Mouse (Mus musculus) hindbrain, embryonic 14.5 days (tissue): Measurements from ENCODE around the gene Lman2. TPM values are rescaled to one million over a fixed set of nuclear protein-coding genes. Genes with fewer than 3 reads are reported as not detected.

Source experiments
- polyA plus RNA-seq: library from polyadenylated mRNA; unstranded; fragments of >200 nt; fragmentation: Nextera tagmentation; extraction: Ambion mirVana; gene quantifications from 2 replicates; pipeline ENCODE4 v1.2.1, GENCODE M21; 2014

Lman2 gene
- polyA plus RNA-seq, 1 experiment from 2014 or later, result 44.8 TPM

Other genes starting within 250 kb of the Lman2 start
- gene Gm17617, start 229.2 kb downstream of the Lman2 start, polyA plus RNA-seq, result not detected in 2 replicates
- 0.92 and 1.7 TPM in 2 replicates for gene Fgfr4, start 210.1 kb downstream of the Lman2 start, polyA plus RNA-seq
- gene Nsd1, start 153.0 kb downstream of the Lman2 start, polyA plus RNA-seq, result 53.9 and 70.7 TPM in 2 replicates
- 347 and 348 TPM in 2 replicates for gene Prelid1, start 42.3 kb downstream of the Lman2 start, polyA plus RNA-seq
- gene Rab24, start 40.8 kb downstream of the Lman2 start, polyA plus RNA-seq, result 92.6 and 95.8 TPM in 2 replicates
- 8.4 and 8.7 TPM in 2 replicates for gene Mxd3, start 33.0 kb downstream of the Lman2 start, polyA plus RNA-seq
- gene Rgs14, start 6.9 kb upstream of the Lman2 start, polyA plus RNA-seq, result 0.40 and 0.72 TPM in 2 replicates
- 0.14 TPM in 1 of 2 replicates, not detected in the other for gene Slc34a1, start 35.4 kb upstream of the Lman2 start, polyA plus RNA-seq
- 0.81 and 1.5 TPM in 2 replicates for gene Pfn3, start 52.4 kb upstream of the Lman2 start, polyA plus RNA-seq
- gene F12, start 64.0 kb upstream of the Lman2 start, polyA plus RNA-seq, result 0.09 and 0.34 TPM in 2 replicates
- 41.9 and 42.7 TPM in 2 replicates for gene Grk6, start 82.3 kb upstream of the Lman2 start, polyA plus RNA-seq
- 6.3 and 8.9 TPM in 2 replicates for gene Prr7, start 101.5 kb upstream of the Lman2 start, polyA plus RNA-seq
- gene Dbn1, start 125.3 kb upstream of the Lman2 start, polyA plus RNA-seq, result 406 and 416 TPM in 2 replicates
- 139 and 141 TPM in 2 replicates for gene Pdlim7, start 150.9 kb upstream of the Lman2 start, polyA plus RNA-seq
- gene Dok3, start 166.5 kb upstream of the Lman2 start, polyA plus RNA-seq, result 3.8 and 5.7 TPM in 2 replicates
- 49.5 and 51.1 TPM in 2 replicates for gene Ddx41, start 173.9 kb upstream of the Lman2 start, polyA plus RNA-seq
- 41.4 and 47.4 TPM in 2 replicates for gene Fam193b, start 208.3 kb upstream of the Lman2 start, polyA plus RNA-seq
- gene Tmed9, start 210.9 kb upstream of the Lman2 start, polyA plus RNA-seq, result 45.7 and 53.6 TPM in 2 replicates
- 18.3 and 25.3 TPM in 2 replicates for gene B4galt7, start 237.1 kb upstream of the Lman2 start, polyA plus RNA-seq